Mouse (Mus musculus) neural tube, embryonic 14.5 days (tissue): ENCODE data around the gene Tmem170. TPM values are rescaled to one million over a fixed set of nuclear protein-coding genes. Genes with fewer than 3 reads are reported as not detected.

Experiments
- ATAC-seq: fragments of 200-750 bp; cut with Nextera tagmentation; 2 replicates; pipeline ENCODE4 v1.8.0; 2017; ENCODE audit warnings: low read depth, mild to moderate bottlenecking, moderate TSS enrichment, moderate library complexity
- H3K27ac ChIP-seq: fragments of 300-500 bp; sonication (generic); 2 replicates; pipeline ENCODE4 v1.5.1; 2014; ENCODE audit warnings: low read depth, mild to moderate bottlenecking, control low read depth, low read length, moderate library complexity, mixed read lengths
- H3K27me3 ChIP-seq: fragments of 300-500 bp; sonication (generic); 2 replicates; pipeline ENCODE4 v1.6.1; 2014; ENCODE audit warnings: low read length; ENCODE audit not compliant: control insufficient read depth, insufficient read depth
- H3K36me3 ChIP-seq: fragments of 300-500 bp; sonication (generic); 2 replicates; pipeline ENCODE4 v1.6.1; 2014; ENCODE audit warnings: low read length, mixed read lengths; ENCODE audit not compliant: control insufficient read depth, insufficient read depth
- H3K4me1 ChIP-seq: fragments of 300-500 bp; sonication (generic); 2 replicates; pipeline ENCODE4 v1.6.1; 2014; ENCODE audit warnings: low read length; ENCODE audit not compliant: control insufficient read depth, insufficient read depth
- H3K4me2 ChIP-seq: fragments of 300-500 bp; sonication (generic); 2 replicates; pipeline ENCODE4 v1.6.1; 2014; ENCODE audit warnings: mild to moderate bottlenecking, low read depth, low read length, control low read depth
- H3K4me3 ChIP-seq: fragments of 300-500 bp; sonication (generic); 2 replicates; pipeline ENCODE4 v1.5.1; 2014; ENCODE audit warnings: low read depth, low read length, control low read depth, mixed read lengths
- H3K9ac ChIP-seq: fragments of 300-500 bp; sonication (generic); replicated peaks from 2 replicates; pipeline ENCODE4 v1.6.1; 2014; ENCODE audit warnings: low read depth, mild to moderate bottlenecking, control low read depth, low read length, mixed read lengths
- H3K9me3 ChIP-seq: fragments of 300-500 bp; sonication (generic); 2 replicates; pipeline ENCODE4 v1.6.1; 2016; ENCODE audit warnings: low read length; ENCODE audit not compliant: control insufficient read depth
- WGBS: fragments of 180-500 bp; shearing (Covaris S2); extraction: QIAGEN DNeasy Blood & Tissue Kit; methylation state at CpG from one replicate; pipeline ENCODE4 v1.1.7; 2014; 5-methylcytosine and 5-hydroxymethylcytosine counted together
- polyA plus RNA-seq: library from polyadenylated mRNA; unstranded; fragments of >200 nt; fragmentation: Nextera tagmentation; extraction: Ambion mirVana; gene quantifications from 2 replicates; pipeline ENCODE4 v1.2.1, GENCODE M21; 2014

The Tmem170 gene
- polyA plus RNA-seq, 1 experiment from 2014 or later = 3.8 TPM

- H3K4me1 ChIP-seq = 0 out of 2 replicates have a peak, but pooled peaks cover 3% of the 10 kb centered on the region
- no peak overlapping the region for H3K4me3 ChIP-seq
- no peak overlapping the region for H3K27ac ChIP-seq
- H3K4me2 ChIP-seq = no peak overlapping the region
- H3K27me3 ChIP-seq = no peaks in the 10 kb centered on the region
- WGBS = 91% methylated on average over 4 of the region's 4 CpGs
- no peaks in the 10 kb centered on the region for H3K36me3 ChIP-seq
- H3K9me3 ChIP-seq = no peaks in the 10 kb centered on the region
- ATAC-seq = no peak
- H3K9ac ChIP-seq = no peak overlapping the region
These were observed 61.5 kb downstream of the Tmem170 start for GRCm38 (mm10) chr8:111815078-111815477.

DNA sequence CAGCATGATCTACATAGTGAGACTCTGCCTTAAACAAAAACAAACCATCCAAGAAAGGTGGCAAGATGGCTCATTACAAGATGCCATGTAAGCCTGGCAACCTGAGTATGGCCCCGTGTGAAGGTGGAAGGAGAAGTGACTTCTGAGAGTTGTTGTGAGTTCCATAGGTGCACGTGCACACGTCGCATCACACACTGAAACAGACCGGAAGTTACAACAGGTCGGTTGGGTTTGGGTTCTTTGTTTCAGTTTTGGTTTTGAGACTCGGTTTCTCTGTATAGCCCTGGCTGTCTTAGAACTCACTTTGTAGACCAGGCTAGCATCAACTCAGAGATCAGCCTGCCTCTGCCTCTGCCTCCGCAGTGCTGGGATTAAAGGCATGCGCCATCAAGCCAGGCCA lies 62.7 kb downstream of the Tmem170 start:
- Histone ChIP-seq H3K9me3 (no peaks in the 10 kb centered on the region), H3K27me3 (no peaks in the 10 kb centered on the region), H3K27ac (no peak overlapping the region), H3K9ac (no peak overlapping the region), H3K4me3 (no peak overlapping the region), H3K36me3 (no peaks in the 10 kb centered on the region), H3K4me2 (no peak overlapping the region), H3K4me1 (0 out of 2 replicates have a peak, but pooled peaks cover 3% of the 10 kb centered on the region)
- no peak for ATAC-seq
- WGBS = 97% methylated on average over 9 of the region's 9 CpGs

Other genes starting within 250 kb of the Tmem170 start
- 0.66 and 0.96 TPM in 2 replicates for gene Ldhd, start 246.4 kb downstream of the Tmem170 start, polyA plus RNA-seq
- gene Zfp1, start 233.3 kb downstream of the Tmem170 start, polyA plus RNA-seq = 31.2 and 31.8 TPM in 2 replicates
- not detected in 2 replicates for gene Ctrb1, start 185.7 kb downstream of the Tmem170 start, polyA plus RNA-seq
- gene Bcar1, start 132.9 kb downstream of the Tmem170 start, polyA plus RNA-seq = 47.6 and 56.4 TPM in 2 replicates
- gene Cfdp1, start 22.5 kb downstream of the Tmem170 start, polyA plus RNA-seq = 177 and 178 TPM in 2 replicates
- gene Chst5, start 33.7 kb upstream of the Tmem170 start, polyA plus RNA-seq = 2.7 and 3.2 TPM in 2 replicates
- gene Tmem231, start 57.1 kb upstream of the Tmem170 start, polyA plus RNA-seq = 14.8 and 15.6 TPM in 2 replicates
- 486 and 487 TPM in 2 replicates for gene Gabarapl2, start 64.0 kb upstream of the Tmem170 start, polyA plus RNA-seq
- gene Adat1, start 115.6 kb upstream of the Tmem170 start, polyA plus RNA-seq = 7.2 and 8.5 TPM in 2 replicates
- 186 and 197 TPM in 2 replicates for gene Kars, start 134.6 kb upstream of the Tmem170 start, polyA plus RNA-seq
- gene Terf2ip, start 134.6 kb upstream of the Tmem170 start, polyA plus RNA-seq = 65.2 and 67.0 TPM in 2 replicates
- 0.23 and 1.7 TPM in 2 replicates for gene Gm6793, start 138.3 kb upstream of the Tmem170 start, polyA plus RNA-seq